Mouse (Mus musculus) liver, postnatal 0 days (tissue): ENCODE measurements around the gene Ppp1r14b.

ENCODE experiments used
- CTCF ChIP-seq: sonication (generic); IDR thresholded peaks from 2 replicates; pipeline ENCODE4 v1.5.1; 2016; ENCODE audit warnings: antibody characterized with exemption, low read depth
- EP300 ChIP-seq: IDR thresholded peaks from 2 replicates; pipeline ENCODE4 v1.6.1; 2016; ENCODE audit warnings: antibody characterized with exemption, low read depth, mild to moderate bottlenecking

DNA sequence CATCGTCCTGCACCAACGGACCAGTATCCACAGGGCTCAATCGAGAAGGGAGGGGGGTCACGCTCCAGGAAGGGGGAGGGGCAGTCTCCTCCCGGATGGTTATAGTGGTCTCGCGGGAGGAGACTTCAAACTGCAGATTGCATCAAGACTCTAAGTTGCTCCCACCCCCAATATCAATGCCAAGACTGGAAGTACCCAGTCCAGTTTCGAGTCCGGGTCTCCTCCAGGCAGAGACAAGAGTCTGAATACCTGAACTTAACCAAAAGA lies 49.5 kb upstream of the Ppp1r14b start, which contains the start of gene Catsperz:
- no peak for TF ChIP-seq CTCF
- TF ChIP-seq EP300: no peak
